Mouse (Mus musculus): ENCODE results near the gene Grm6. TPM values are rescaled to one million over a fixed set of nuclear protein-coding genes. Genes with fewer than 3 reads are reported as not detected.
A peak's percentile ranks its signal among the peaks of the same experiment; 100 is the strongest.

The Grm6 gene
- polyA plus RNA-seq (2021), result not detected

- CTCF ChIA-PET, result interaction anchor here (1.3 kb wide), 1 partner anchor 59 kb away, joined by 3 read pairs; no protein-coding TSS in a partner anchor
- no peak for TF ChIP-seq CTCF (IDR thresholded peaks at IDR 0.05)
- in situ Hi-C loops (cut with MboI; ENCODE audit: low pct_unique_long_range_greater_than_20kb), result no loop called here
- ATAC-seq (no peak), DNase-seq (ENCODE audit: low read depth, low spot score) (no peak)
- POLR2A ChIA-PET, result no interaction called here
- H3K27me3 ChIP-seq, result peaks cover 62% of the 10 kb centered on the region
Measured at GRCm38 (mm10) chr11:50850177-50850735, at the start of gene Grm6. Gene Grm6, plus strand, starts transcription at chr11:50850685.

- POLR2A ChIA-PET, result interaction anchor here (0.7 kb wide), 1 partner anchor 59 kb away, joined by 3 read pairs; no protein-coding TSS in a partner anchor
- H3K27me3 ChIP-seq, result no peaks in the 10 kb centered on the region
- no peak for TF ChIP-seq CTCF (IDR thresholded peaks at IDR 0.05)
- in situ Hi-C loops (cut with MboI; ENCODE audit: low pct_unique_long_range_greater_than_20kb), result no loop called here
- ATAC-seq (no peak), DNase-seq (ENCODE audit: low read depth, low spot score) (no peak)
- CTCF ChIA-PET, result interaction anchor here (1.9 kb wide), 1 partner anchor 11 kb away, joined by 5 read pairs; no protein-coding TSS in a partner anchor
Measured at GRCm38 (mm10) chr11:50814233-50814632, 36.3 kb upstream of the Grm6 start.

- in situ Hi-C loops (cut with MboI; ENCODE audit: low pct_unique_long_range_greater_than_20kb), result no loop called here
- ChIA-PET CTCF (interaction anchor here (1.0 kb wide), 1 partner anchor 11 kb away, joined by 4 read pairs; no protein-coding TSS in a partner anchor), POLR2A (interaction anchor here (0.7 kb wide), 1 partner anchor 386 kb away, joined by 3 read pairs; no protein-coding TSS in a partner anchor)
- DNase-seq (ENCODE audit: low read depth, low spot score) (peak; percentile 35), ATAC-seq (peak; percentile 62)
- H3K27me3 ChIP-seq, result no peaks in the 10 kb centered on the region
- TF ChIP-seq CTCF (IDR thresholded peaks at IDR 0.05), result no peak
Measured at GRCm38 (mm10) chr11:50826214-50826613, 24.3 kb upstream of the Grm6 start.

- ChIA-PET POLR2A (no interaction called here), CTCF (no interaction called here)
- DNase-seq (ENCODE audit: low read depth, low spot score) (peak; percentile 30), ATAC-seq (peak; percentile 89)
- in situ Hi-C loops (cut with MboI; ENCODE audit: low pct_unique_long_range_greater_than_20kb), result no loop called here
- no peak for TF ChIP-seq CTCF (IDR thresholded peaks at IDR 0.05)
- H3K27me3 ChIP-seq, result no peaks in the 10 kb centered on the region
Measured at GRCm38 (mm10) chr11:50827010-50827953, 23.2 kb upstream of the Grm6 start, which contains the start of gene Zfp354c. Gene Zfp354c, minus strand, starts transcription at chr11:50827724.

- in situ Hi-C loops (cut with MboI; ENCODE audit: low pct_unique_long_range_greater_than_20kb), result no loop called here
- no peak for TF ChIP-seq CTCF (IDR thresholded peaks at IDR 0.05)
- H3K27me3 ChIP-seq, result no peaks in the 10 kb centered on the region
- ChIA-PET CTCF (interaction anchor here (0.9 kb wide), 1 partner anchor 11 kb away, joined by 3 read pairs; no protein-coding TSS in a partner anchor), POLR2A (no interaction called here)
- DNase-seq (ENCODE audit: low read depth, low spot score) (no peak), ATAC-seq (no peak)
Measured at GRCm38 (mm10) chr11:50835727-50836126, 14.8 kb upstream of the Grm6 start.

GRCm38 (mm10) chr11:50841023-50841735 is 9.3 kb upstream of the Grm6 start, which contains the start of gene Zfp879:
Gene Zfp879, minus strand, starts transcription at chr11:50841552.
- in situ Hi-C loops (cut with MboI; ENCODE audit: low pct_unique_long_range_greater_than_20kb), result no loop called here

GRCm38 (mm10) chr11:50845951-50846350 is 4.5 kb upstream of the Grm6 start:
- peaks cover 41% of the 10 kb centered on the region for H3K27me3 ChIP-seq
- DNase-seq (ENCODE audit: low read depth, low spot score) (no peak), ATAC-seq (no peak)
- POLR2A ChIA-PET, result no interaction called here
- CTCF ChIA-PET, result no interaction called here
- no peak for TF ChIP-seq CTCF (IDR thresholded peaks at IDR 0.05)
- in situ Hi-C loops (cut with MboI; ENCODE audit: low pct_unique_long_range_greater_than_20kb), result no loop called here

More at GRCm38 (mm10) chr11:50841023-50841735, 9.3 kb upstream of the Grm6 start, which contains the start of gene Zfp879:
- DNase-seq (ENCODE audit: low read depth, low spot score) (peak; percentile 27), ATAC-seq (peak; percentile 70)
- CTCF ChIA-PET, result no interaction called here
- peaks cover 8% of the 10 kb centered on the region for H3K27me3 ChIP-seq
- no peak for TF ChIP-seq CTCF (IDR thresholded peaks at IDR 0.05)
- POLR2A ChIA-PET, result no interaction called here

- ChIA-PET CTCF (interaction anchor here (0.6 kb wide), 1 partner anchor 11 kb away, joined by 3 read pairs; no protein-coding TSS in a partner anchor), POLR2A (no interaction called here)
- DNase-seq (ENCODE audit: low read depth, low spot score) (no peak), ATAC-seq (no peak)
- no peak for TF ChIP-seq CTCF (IDR thresholded peaks at IDR 0.05)
- in situ Hi-C loops (cut with MboI; ENCODE audit: low pct_unique_long_range_greater_than_20kb), result no loop called here
- H3K27me3 ChIP-seq, result peaks cover 50% of the 10 kb centered on the region
Measured at GRCm38 (mm10) chr11:50847047-50847446, 3.4 kb upstream of the Grm6 start.

GRCm38 (mm10) chr11:50848520-50849137 is 1.9 kb upstream of the Grm6 start:
- POLR2A ChIA-PET, result no interaction called here
- TF ChIP-seq CTCF (IDR thresholded peaks at IDR 0.05), result no peak
- in situ Hi-C loops (cut with MboI; ENCODE audit: low pct_unique_long_range_greater_than_20kb), result no loop called here
- CTCF ChIA-PET, result no interaction called here
- no peak for ATAC-seq
- H3K27me3 ChIP-seq, result peaks cover 49% of the 10 kb centered on the region
- DNase-seq (ENCODE audit: low read depth, low spot score), result no peak

GRCm38 (mm10) chr11:50849310-50849709 is 1.2 kb upstream of the Grm6 start:
- ChIA-PET CTCF (interaction anchor here (1.3 kb wide), 1 partner anchor 60 kb away, joined by 3 read pairs; no protein-coding TSS in a partner anchor), POLR2A (no interaction called here)
- ATAC-seq, result no peak
- no peak for DNase-seq (ENCODE audit: low read depth, low spot score)
- in situ Hi-C loops (cut with MboI; ENCODE audit: low pct_unique_long_range_greater_than_20kb), result no loop called here
- TF ChIP-seq CTCF (IDR thresholded peaks at IDR 0.05), result no peak
- peaks cover 55% of the 10 kb centered on the region for H3K27me3 ChIP-seq

Data from Patski (cell line).